Mouse (Mus musculus): ENCODE data around the gene Ddx54. TPM values are rescaled to one million over a fixed set of nuclear protein-coding genes. Genes with fewer than 3 reads are reported as not detected.

Gene Ddx54
- polyA plus RNA-seq, 1 experiment from 2014 or later = 53.1 TPM

GRCm38 (mm10) chr5:120570289-120570897 lies 42.1 kb upstream of the Ddx54 start:
- no peak overlapping the region for H3K27ac ChIP-seq
- no peak overlapping the region for H3K9ac ChIP-seq
- no peak overlapping the region for H3K4me3 ChIP-seq
- no peak for ATAC-seq (ENCODE audit: insufficient number of reproducible peaks, insufficient read depth, low FRiP score, low TSS enrichment)
- H3K4me2 ChIP-seq (replicated peaks) = no peak overlapping the region
- 86% methylated on average over 11 of the region's 11 CpGs for WGBS
- H3K36me3 ChIP-seq = no peaks in the 10 kb centered on the region
- H3K9me3 ChIP-seq = no peaks in the 10 kb centered on the region
- no peaks in the 10 kb centered on the region for H3K27me3 ChIP-seq
- H3K4me1 ChIP-seq = peaks cover 46% of the 10 kb centered on the region

DNA sequence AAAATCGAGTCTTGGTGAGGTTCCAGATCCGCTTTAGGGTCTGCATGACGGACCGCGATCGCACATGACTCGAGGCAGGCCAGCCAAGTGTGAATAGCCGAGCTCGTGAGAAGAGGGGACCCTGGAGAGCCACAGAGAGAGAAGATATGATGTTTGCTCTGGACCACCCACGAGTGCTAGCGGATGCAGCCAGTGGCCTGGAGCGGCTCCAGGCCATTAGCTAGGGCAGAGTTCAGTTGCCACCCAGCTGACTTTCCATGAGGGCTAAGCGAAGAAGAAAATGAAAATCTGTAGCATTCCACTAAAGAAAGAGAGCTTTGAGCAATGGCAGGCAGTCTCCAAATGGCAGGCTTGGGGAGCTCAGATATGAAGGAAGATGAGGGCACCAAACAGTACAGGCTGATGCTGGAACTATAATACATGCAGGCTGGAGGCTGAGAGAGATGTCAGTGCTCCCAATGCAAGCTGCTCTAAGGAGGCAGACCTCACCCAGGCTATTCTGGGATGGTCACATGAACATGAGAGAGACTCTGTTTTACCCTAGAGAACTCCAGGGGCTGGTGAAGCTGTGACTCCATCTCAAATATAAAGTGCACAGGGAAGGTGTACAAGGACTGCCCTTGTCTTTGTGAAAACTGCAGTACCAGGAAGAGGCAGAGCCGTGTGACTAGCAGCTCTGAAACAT lies 41.3 kb upstream of the Ddx54 start:
- Histone ChIP-seq H3K4me1 (peaks cover 38% of the 10 kb centered on the region), H3K4me3 (no peak overlapping the region), H3K36me3 (no peaks in the 10 kb centered on the region), H3K4me2 (replicated peaks) (no peak overlapping the region), H3K27ac (no peak overlapping the region), H3K9ac (no peak overlapping the region; the same call in 1 of the 2 replicates), H3K9me3 (no peaks in the 10 kb centered on the region), H3K27me3 (no peaks in the 10 kb centered on the region)
- ATAC-seq (ENCODE audit: insufficient number of reproducible peaks, insufficient read depth, low FRiP score, low TSS enrichment) = no peak
- 53% methylated on average over 14 of the region's 14 CpGs for WGBS

DNA sequence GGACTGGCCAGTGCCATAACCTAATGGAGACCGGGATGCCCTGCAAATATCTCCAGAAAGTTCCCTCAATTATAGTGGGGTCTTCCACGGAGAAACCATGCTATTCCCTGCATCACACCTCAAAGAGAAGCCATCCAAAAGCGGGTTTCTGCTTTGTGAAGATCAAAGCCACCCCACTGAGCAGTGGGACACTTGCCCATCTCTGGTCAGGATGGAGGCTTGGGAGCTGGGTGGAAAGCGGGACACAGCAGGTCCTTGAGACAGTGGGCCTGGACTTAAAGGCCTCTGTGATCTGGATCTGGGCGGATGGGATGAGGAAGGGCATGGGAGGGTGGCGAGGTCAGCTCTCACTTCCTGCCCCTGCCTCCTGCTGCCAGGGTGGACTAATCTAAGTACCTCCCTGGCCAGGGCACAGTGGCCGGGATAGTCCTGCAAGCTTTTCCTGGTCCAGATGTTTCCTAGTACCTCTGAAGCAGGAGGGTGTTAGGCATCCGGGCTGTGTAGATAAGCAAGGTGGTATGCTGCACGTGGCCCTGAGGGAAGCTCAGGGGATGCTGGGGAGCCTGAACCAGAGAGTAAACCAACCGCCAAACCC lies 38.0 kb upstream of the Ddx54 start:
- WGBS = 75% methylated on average over 10 of the region's 10 CpGs
- no peaks in the 10 kb centered on the region for H3K9me3 ChIP-seq

GRCm38 (mm10) chr5:120576781-120577301 lies 35.7 kb upstream of the Ddx54 start:
- no peaks in the 10 kb centered on the region for H3K27me3 ChIP-seq
- 74% methylated on average over 11 of the region's 11 CpGs for WGBS
- no peak overlapping the region for H3K4me3 ChIP-seq
- peaks cover 34% of the 10 kb centered on the region for H3K4me1 ChIP-seq
- H3K9me3 ChIP-seq = no peaks in the 10 kb centered on the region
- no peak for ATAC-seq (ENCODE audit: insufficient number of reproducible peaks, insufficient read depth, low FRiP score, low TSS enrichment)
- peaks cover 2% of the 10 kb centered on the region for H3K36me3 ChIP-seq
- H3K27ac ChIP-seq = no peak overlapping the region
- H3K9ac ChIP-seq = no peak overlapping the region
- H3K4me2 ChIP-seq (replicated peaks) = no peak overlapping the region

More for the DNA sequence above, 38.0 kb upstream of the Ddx54 start:
- Histone ChIP-seq H3K4me3 (no peak overlapping the region), H3K27ac (0 out of 2 replicates have a peak overlapping the region, but pooled peaks have one; percentile 30), H3K4me2 (replicated peaks) (no peak overlapping the region), H3K4me1 (peaks cover 33% of the 10 kb centered on the region), H3K36me3 (no peaks in the 10 kb centered on the region), H3K27me3 (no peaks in the 10 kb centered on the region), H3K9ac (no peak overlapping the region)
- no peak for ATAC-seq (ENCODE audit: insufficient number of reproducible peaks, insufficient read depth, low FRiP score, low TSS enrichment)

DNA sequence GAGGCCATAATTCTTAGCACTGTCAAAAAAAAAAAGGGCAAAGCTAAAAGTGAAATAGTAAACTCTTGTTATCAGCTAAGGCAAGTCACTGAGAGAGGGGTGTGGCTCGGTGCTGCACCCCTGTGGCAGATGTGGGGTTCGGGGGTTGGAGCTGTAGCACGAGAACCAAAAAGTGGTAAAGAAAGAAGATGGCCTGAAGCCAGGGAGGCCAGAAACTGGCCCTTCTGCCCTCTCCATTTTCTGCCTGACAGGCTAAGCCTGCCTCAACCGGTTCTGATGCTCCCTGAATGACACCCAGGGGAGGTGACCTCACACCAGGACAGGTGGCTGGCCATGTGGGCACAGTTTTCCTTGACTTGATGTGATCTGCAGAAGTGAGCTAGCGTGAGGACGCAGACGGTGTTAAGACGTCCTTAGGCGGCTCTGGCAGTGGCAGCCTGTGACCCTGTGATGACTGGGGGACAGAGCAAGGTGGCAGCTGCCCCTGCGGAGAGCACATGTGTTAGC lies 34.6 kb upstream of the Ddx54 start:
- no peak for ATAC-seq (ENCODE audit: insufficient number of reproducible peaks, insufficient read depth, low FRiP score, low TSS enrichment)
- no peak overlapping the region for H3K4me2 ChIP-seq (replicated peaks)
- no peaks in the 10 kb centered on the region for H3K9me3 ChIP-seq
- 35% methylated on average over 10 of the region's 10 CpGs for WGBS
- H3K36me3 ChIP-seq = peaks cover 12% of the 10 kb centered on the region
- H3K27me3 ChIP-seq = no peaks in the 10 kb centered on the region
- H3K4me3 ChIP-seq = no peak overlapping the region
- peaks cover 34% of the 10 kb centered on the region for H3K4me1 ChIP-seq
- peak overlapping the region; percentile 80 for H3K27ac ChIP-seq
- H3K9ac ChIP-seq = no peak overlapping the region

DNA sequence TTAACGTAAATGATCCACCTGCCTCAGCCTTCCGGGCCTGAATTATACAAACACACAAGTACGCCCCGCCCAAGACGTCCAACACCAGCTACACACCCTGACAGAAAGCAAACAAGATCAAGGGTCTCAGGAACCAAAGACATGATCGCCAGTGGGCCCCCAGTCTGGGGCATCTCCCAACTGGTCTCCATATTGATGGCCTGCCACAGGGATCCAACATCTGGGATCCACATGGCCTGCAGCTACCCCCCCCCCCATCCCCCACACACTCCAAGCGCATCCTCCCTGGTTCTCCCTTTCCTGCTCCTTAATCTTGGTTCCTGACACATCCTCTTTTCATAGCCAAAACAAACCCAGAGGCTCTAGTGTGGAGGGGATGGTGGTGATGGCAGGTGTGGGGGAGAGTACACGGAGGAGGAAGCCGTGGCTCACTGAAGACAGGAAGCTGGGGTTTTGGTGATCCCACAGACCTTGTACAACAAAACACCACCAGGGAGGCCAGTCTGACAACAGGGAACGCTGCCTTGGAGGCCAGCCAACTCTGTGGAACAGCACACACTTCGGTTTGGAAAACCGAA lies 33.9 kb upstream of the Ddx54 start:
- 34% methylated on average over 12 of the region's 12 CpGs for WGBS
- Histone ChIP-seq H3K9ac (no peak overlapping the region), H3K4me1 (peaks cover 34% of the 10 kb centered on the region), H3K4me3 (no peak overlapping the region), H3K36me3 (peaks cover 18% of the 10 kb centered on the region), H3K9me3 (no peaks in the 10 kb centered on the region), H3K27me3 (no peaks in the 10 kb centered on the region), H3K27ac (peak overlapping the region; percentile 80), H3K4me2 (replicated peaks) (no peak overlapping the region; the same call in 1 of the 2 replicates)
- ATAC-seq (ENCODE audit: insufficient number of reproducible peaks, insufficient read depth, low FRiP score, low TSS enrichment) = peak; percentile 25; the same call in 1 of the 2 replicates

GRCm38 (mm10) chr5:120579211-120579897 lies 33.2 kb upstream of the Ddx54 start:
- no peak overlapping the region; the same call in 1 of the 2 replicates for H3K4me2 ChIP-seq (replicated peaks)
- ATAC-seq (ENCODE audit: insufficient number of reproducible peaks, insufficient read depth, low FRiP score, low TSS enrichment) = no peak
- H3K4me1 ChIP-seq = peaks cover 34% of the 10 kb centered on the region
- no peak overlapping the region for H3K4me3 ChIP-seq
- H3K9me3 ChIP-seq = no peaks in the 10 kb centered on the region
- peaks cover 25% of the 10 kb centered on the region for H3K36me3 ChIP-seq
- peak overlapping the region; percentile 80 for H3K27ac ChIP-seq
- no peaks in the 10 kb centered on the region for H3K27me3 ChIP-seq
- 43% methylated on average over 26 of the region's 26 CpGs for WGBS
- H3K9ac ChIP-seq = no peak overlapping the region

GRCm38 (mm10) chr5:120579898-120580626 lies 32.5 kb upstream of the Ddx54 start:
- Histone ChIP-seq H3K4me1 (peaks cover 37% of the 10 kb centered on the region), H3K27ac (peak overlapping the region; percentile 80)

GRCm38 (mm10) chr5:120582002-120582401 lies 30.5 kb upstream of the Ddx54 start:
- Histone ChIP-seq H3K27me3 (no peaks in the 10 kb centered on the region), H3K9ac (no peak overlapping the region)
- no peak for ATAC-seq (ENCODE audit: insufficient number of reproducible peaks, insufficient read depth, low FRiP score, low TSS enrichment)

More at GRCm38 (mm10) chr5:120579898-120580626, 32.5 kb upstream of the Ddx54 start:
- no peak overlapping the region for H3K4me3 ChIP-seq
- no peak for ATAC-seq (ENCODE audit: insufficient number of reproducible peaks, insufficient read depth, low FRiP score, low TSS enrichment)
- H3K9me3 ChIP-seq = no peaks in the 10 kb centered on the region
- peaks cover 25% of the 10 kb centered on the region for H3K36me3 ChIP-seq
- no peak overlapping the region for H3K4me2 ChIP-seq (replicated peaks)
- no peak overlapping the region for H3K9ac ChIP-seq
- H3K27me3 ChIP-seq = no peaks in the 10 kb centered on the region
- WGBS = 88% methylated on average over 26 of the region's 26 CpGs

GRCm38 (mm10) chr5:120583511-120583910 lies 29.0 kb upstream of the Ddx54 start:
- H3K36me3 ChIP-seq = peaks cover 25% of the 10 kb centered on the region
- H3K4me1 ChIP-seq = peaks cover 41% of the 10 kb centered on the region
- no peak overlapping the region for H3K27ac ChIP-seq
- no peak overlapping the region for H3K4me2 ChIP-seq (replicated peaks)
- no peak overlapping the region for H3K9ac ChIP-seq
- no peaks in the 10 kb centered on the region for H3K27me3 ChIP-seq
- no peaks in the 10 kb centered on the region for H3K9me3 ChIP-seq
- H3K4me3 ChIP-seq = no peak overlapping the region
- WGBS = 94% methylated on average over 4 of the region's 4 CpGs
- no peak for ATAC-seq (ENCODE audit: insufficient number of reproducible peaks, insufficient read depth, low FRiP score, low TSS enrichment)

More at GRCm38 (mm10) chr5:120582002-120582401, 30.5 kb upstream of the Ddx54 start:
- WGBS = 81% methylated on average over 9 of the region's 9 CpGs
- Histone ChIP-seq H3K4me1 (peaks cover 41% of the 10 kb centered on the region), H3K4me3 (no peak overlapping the region), H3K36me3 (peaks cover 25% of the 10 kb centered on the region), H3K27ac (no peak overlapping the region), H3K9me3 (no peaks in the 10 kb centered on the region), H3K4me2 (replicated peaks) (no peak overlapping the region)
